Mouse (Mus musculus) myocyte (in vitro differentiated cells): ENCODE data around the gene Wwox. TPM values are rescaled to one million over a fixed set of nuclear protein-coding genes. Genes with fewer than 3 reads are reported as not detected.

ENCODE experiments used
- H3K27me3 ChIP-seq: one replicate; pipeline ENCODE4 v1.6.1; 2011; ENCODE audit not compliant: control insufficient read depth, insufficient read depth, insufficient read length
- H3K36me3 ChIP-seq: one replicate; pipeline ENCODE4 v1.6.1; 2011; ENCODE audit not compliant: control insufficient read depth, insufficient read depth
- H3K4me2 ChIP-seq: one replicate; pipeline ENCODE4 v1.6.1; 2011; ENCODE audit warnings: low read depth, control low read depth
- H3K4me3 ChIP-seq: one replicate; pipeline ENCODE4 v1.5.1; 2011; ENCODE audit warnings: mild to moderate bottlenecking, control low read depth, moderate library complexity
- H3K79me2 ChIP-seq: one replicate; pipeline ENCODE4 v1.6.1; 2011; ENCODE audit not compliant: control insufficient read depth, insufficient read depth
- H3ac ChIP-seq: one replicate; pipeline ENCODE4 v1.6.1; 2011; ENCODE audit not compliant: control insufficient read depth, insufficient read length
- CEBPB ChIP-seq: IDR thresholded peaks from 2 replicates; pipeline ENCODE4 v1.6.1; 2011; ENCODE audit warnings: mild to moderate bottlenecking, moderate library complexity; ENCODE audit not compliant: poor library complexity, insufficient read depth, severe bottlenecking
- E2F4 ChIP-seq: IDR thresholded peaks from one replicate; pipeline ENCODE4 v1.6.1; 2011; ENCODE audit warnings: mild to moderate bottlenecking, control low read depth, moderate library complexity; ENCODE audit not compliant: insufficient read depth
- MAX ChIP-seq: IDR thresholded peaks from one replicate; pipeline ENCODE4 v1.6.1; 2011; ENCODE audit warnings: low read depth, mild to moderate bottlenecking, control low read depth
- MYOD1 ChIP-seq, 3 experiments: IDR thresholded peaks; one replicate each; pipeline ENCODE4 v1.6.1; 2011; ENCODE audit warnings: control low read depth in 2 of 3, low read depth in 2 of 3, mild to moderate bottlenecking in 2 of 3, moderate library complexity in 1 of 3; ENCODE audit not compliant: insufficient read length in 2 of 3, control insufficient read depth in 1 of 3
- MYOG ChIP-seq, 3 experiments: IDR thresholded peaks; one replicate each; pipeline ENCODE4 v1.6.1; 2011; ENCODE audit warnings: control low read depth in 2 of 3, low read depth in 2 of 3, mild to moderate bottlenecking in 2 of 3; ENCODE audit not compliant: insufficient read length in 2 of 3, control insufficient read depth in 1 of 3, insufficient read depth in 1 of 3
- POLR2A ChIP-seq: IDR thresholded peaks from one replicate; pipeline ENCODE4 v1.6.1; 2011; ENCODE audit warnings: low read depth, mild to moderate bottlenecking, control low read depth, moderate library complexity; ENCODE audit not compliant: insufficient read length
- POLR2AphosphoS2 ChIP-seq: IDR thresholded peaks from one replicate; pipeline ENCODE4 v1.6.1; 2011; ENCODE audit warnings: low read depth, control low read depth; ENCODE audit not compliant: insufficient read length
- REST ChIP-seq: IDR thresholded peaks from one replicate; pipeline ENCODE4 v1.6.1; 2011; ENCODE audit warnings: mild to moderate bottlenecking, control low read depth, moderate library complexity; ENCODE audit not compliant: insufficient read depth, insufficient read length
- SRF ChIP-seq: IDR thresholded peaks from one replicate; pipeline ENCODE4 v1.6.1; 2011; ENCODE audit warnings: low read depth; ENCODE audit not compliant: control insufficient read depth, insufficient read length
- TCF12 ChIP-seq: IDR thresholded peaks from one replicate; pipeline ENCODE4 v1.6.1; 2011; ENCODE audit warnings: mild to moderate bottlenecking, control low read depth; ENCODE audit not compliant: poor library complexity, insufficient read depth, severe bottlenecking
- TCF3 ChIP-seq: IDR thresholded peaks from one replicate; pipeline ENCODE4 v1.6.1; 2011; ENCODE audit warnings: low read depth, control low read depth; ENCODE audit not compliant: insufficient read length
- USF1 ChIP-seq: IDR thresholded peaks from one replicate; pipeline ENCODE4 v1.6.1; 2011; ENCODE audit warnings: low read depth, mild to moderate bottlenecking, control low read depth, moderate library complexity
- polyA plus RNA-seq: library from polyadenylated mRNA; unstranded; fragments of >200 nt; fragmentation: generic; extraction: Trizol; gene quantifications from one replicate; pipeline ENCODE4 v1.2.1, GENCODE M21; 2012; ENCODE audit warnings: missing spikeins

Wwox gene
- polyA plus RNA-seq, 1 experiment: 8.6 TPM

- H3K27me3 ChIP-seq: no peaks in the 10 kb centered on the region
- no peak overlapping the region for H3K4me2 ChIP-seq
- H3K4me3 ChIP-seq: no peak overlapping the region
- no peaks in the 10 kb centered on the region for H3K79me2 ChIP-seq
- TF ChIP-seq MYOD1 (IDR thresholded peaks at IDR 0.05; ENCODE audit: control insufficient read depth in 1 of 3, insufficient read length in 2 of 3, low read depth in 2 of 3) (no peak), POLR2AphosphoS2 (no peak), CEBPB (no peak), MYOG (IDR thresholded peaks at IDR 0.05; ENCODE audit: control insufficient read depth in 1 of 3, insufficient read depth in 1 of 3, insufficient read length in 2 of 3, low read depth in 2 of 3) (no peak), USF1 (no peak), TCF3 (no peak), TCF12 (no peak), SRF (no peak), POLR2A (no peak), MAX (no peak)
- H3K36me3 ChIP-seq: no peaks in the 10 kb centered on the region
- H3ac ChIP-seq: no peak overlapping the region
These were observed 923.1 kb downstream of the Wwox start for GRCm38 (mm10) chr8:115362518-115362917.

DNA sequence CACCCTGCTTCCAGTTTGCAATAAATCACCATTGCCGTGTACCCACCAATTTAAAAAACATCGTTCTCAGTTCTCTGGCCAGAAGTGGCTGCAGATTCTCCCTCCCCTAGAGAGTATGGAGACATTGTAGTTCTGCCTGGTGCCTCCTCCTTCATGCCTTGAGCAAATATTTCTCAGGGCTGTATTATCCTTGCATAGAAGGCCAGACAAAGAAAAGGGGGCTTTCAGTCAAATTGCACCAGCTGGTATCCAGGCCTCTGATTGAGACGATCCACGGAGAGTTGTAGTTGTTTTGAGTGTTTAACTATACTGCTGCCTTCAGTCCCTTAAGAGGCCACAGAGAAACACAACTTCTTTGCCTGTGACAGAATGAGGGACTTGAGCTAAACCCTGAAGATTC, 935.5 kb downstream of the Wwox start:
- Histone ChIP-seq H3ac (no peak overlapping the region), H3K4me2 (no peak overlapping the region), H3K4me3 (no peak overlapping the region), H3K36me3 (no peaks in the 10 kb centered on the region), H3K79me2 (no peaks in the 10 kb centered on the region), H3K27me3 (no peaks in the 10 kb centered on the region)
- TF ChIP-seq MAX: no peak
- TF ChIP-seq TCF3: no peak
- no peak for TF ChIP-seq MYOG (IDR thresholded peaks at IDR 0.05; ENCODE audit: control insufficient read depth in 1 of 3, insufficient read depth in 1 of 3, insufficient read length in 2 of 3, low read depth in 2 of 3)

DNA sequence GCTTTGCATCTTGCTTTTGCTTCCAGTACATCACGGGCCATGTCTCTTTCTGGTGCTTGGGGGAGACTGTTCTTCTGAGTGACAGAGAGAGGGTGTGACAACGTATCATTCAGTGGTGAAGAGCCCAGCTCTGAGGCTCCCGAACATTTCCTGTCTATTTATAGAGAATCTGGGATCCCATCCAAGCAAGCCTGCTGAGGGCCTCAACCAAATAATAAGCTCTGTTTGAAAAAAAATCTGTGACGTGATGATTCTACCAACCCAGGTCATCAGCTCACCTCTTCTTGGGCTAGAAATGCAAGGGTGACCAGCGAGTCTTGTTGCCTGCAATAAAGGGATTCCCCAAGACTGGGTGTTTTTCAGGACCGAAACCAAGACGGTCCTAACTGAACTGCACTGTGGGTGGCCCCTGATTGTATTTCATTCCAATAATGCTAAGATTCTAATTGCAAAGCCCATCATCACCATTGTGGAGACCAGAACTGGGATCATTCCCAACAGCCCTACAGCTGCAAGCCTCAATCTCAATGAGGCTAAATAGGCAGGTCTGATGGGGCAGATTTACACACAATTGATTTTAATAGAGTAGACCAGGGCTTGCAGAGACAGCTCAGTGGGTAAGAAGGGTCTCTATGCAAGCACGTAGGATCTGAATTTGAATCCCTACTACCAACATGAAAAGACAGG, 936.0 kb downstream of the Wwox start:
- Histone ChIP-seq H3ac (no peak overlapping the region), H3K27me3 (no peaks in the 10 kb centered on the region), H3K4me2 (no peak overlapping the region), H3K79me2 (no peaks in the 10 kb centered on the region), H3K4me3 (no peak overlapping the region), H3K36me3 (no peaks in the 10 kb centered on the region)
- TF ChIP-seq CEBPB: no peak
- TF ChIP-seq TCF3: no peak
- TF ChIP-seq MYOD1 (IDR thresholded peaks at IDR 0.05; ENCODE audit: control insufficient read depth in 1 of 3, insufficient read length in 2 of 3, low read depth in 2 of 3): no peak
- TF ChIP-seq TCF12: no peak
- TF ChIP-seq SRF: no peak
- no peak for TF ChIP-seq POLR2A
- TF ChIP-seq USF1: no peak

DNA sequence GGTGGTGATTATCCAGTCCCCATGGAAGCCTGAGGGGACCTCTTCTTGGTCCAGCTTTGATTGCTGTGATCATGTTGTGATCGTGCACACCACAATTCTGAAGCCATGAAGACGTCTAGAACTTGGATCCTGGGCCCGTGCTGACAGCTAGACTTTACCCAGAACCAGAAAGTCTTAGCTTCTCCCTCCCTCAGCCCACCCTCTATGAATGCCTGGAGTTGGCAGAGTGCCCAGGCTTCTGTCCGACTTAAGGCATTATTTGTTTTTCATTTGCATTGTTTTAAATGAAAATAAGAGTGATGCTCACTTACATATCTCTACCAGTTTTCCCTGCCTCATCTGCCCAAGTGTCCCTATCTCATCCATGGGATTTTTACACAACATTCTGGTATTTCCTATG, 937.9 kb downstream of the Wwox start:
- Histone ChIP-seq H3ac (no peak overlapping the region), H3K79me2 (no peaks in the 10 kb centered on the region), H3K4me2 (no peak overlapping the region), H3K4me3 (no peak overlapping the region), H3K36me3 (no peaks in the 10 kb centered on the region), H3K27me3 (no peaks in the 10 kb centered on the region)
- no peak for TF ChIP-seq POLR2AphosphoS2
- no peak for TF ChIP-seq TCF3
- no peak for TF ChIP-seq CEBPB
- TF ChIP-seq POLR2A: no peak
- no peak for TF ChIP-seq USF1
- no peak for TF ChIP-seq MAX
- TF ChIP-seq MYOD1 (IDR thresholded peaks at IDR 0.05; ENCODE audit: control insufficient read depth in 1 of 3, insufficient read length in 2 of 3, low read depth in 2 of 3): no peak
- TF ChIP-seq REST: no peak
- TF ChIP-seq E2F4: no peak
- TF ChIP-seq SRF: no peak
- TF ChIP-seq MYOG (IDR thresholded peaks at IDR 0.05; ENCODE audit: control insufficient read depth in 1 of 3, insufficient read depth in 1 of 3, insufficient read length in 2 of 3, low read depth in 2 of 3): no peak
- no peak for TF ChIP-seq TCF12

DNA sequence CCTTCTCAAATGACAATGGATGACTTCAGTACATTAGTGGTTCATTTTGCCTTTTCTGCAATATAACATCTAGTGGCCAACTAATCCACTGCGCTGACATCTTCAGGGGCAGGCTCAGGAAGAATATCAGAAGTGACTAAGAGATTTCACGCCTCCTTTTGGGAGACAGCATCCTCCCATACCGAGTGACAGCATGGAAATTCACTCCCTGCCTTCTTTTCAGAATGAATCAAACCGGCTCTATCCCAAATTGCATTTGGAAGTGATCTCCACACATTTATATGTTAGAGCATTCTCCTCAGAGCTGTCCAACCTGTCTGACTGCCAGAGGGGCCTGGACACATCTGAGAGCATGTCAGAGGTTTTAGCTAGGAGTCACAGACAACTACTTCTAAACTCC, 940.6 kb downstream of the Wwox start:
- Histone ChIP-seq H3K4me2 (no peak overlapping the region), H3K4me3 (no peak overlapping the region), H3K79me2 (no peaks in the 10 kb centered on the region), H3K36me3 (no peaks in the 10 kb centered on the region), H3K27me3 (no peaks in the 10 kb centered on the region), H3ac (no peak overlapping the region)
- no peak for TF ChIP-seq TCF12
- no peak for TF ChIP-seq USF1
- TF ChIP-seq MYOG (IDR thresholded peaks at IDR 0.05; ENCODE audit: control insufficient read depth in 1 of 3, insufficient read depth in 1 of 3, insufficient read length in 2 of 3, low read depth in 2 of 3): no peak
- TF ChIP-seq POLR2AphosphoS2: no peak
- no peak for TF ChIP-seq MYOD1 (IDR thresholded peaks at IDR 0.05; ENCODE audit: control insufficient read depth in 1 of 3, insufficient read length in 2 of 3, low read depth in 2 of 3)
- no peak for TF ChIP-seq E2F4
- TF ChIP-seq POLR2A: no peak
- TF ChIP-seq CEBPB: no peak
- no peak for TF ChIP-seq MAX
- no peak for TF ChIP-seq TCF3
- no peak for TF ChIP-seq REST
- no peak for TF ChIP-seq SRF
